Mouse (Mus musculus) embryonic stem cell, embryonic (primary cell): ENCODE measurements at regions not wholly inside any gene's neighbourhood (a gene's known extent, or its start where the extent isn't known, plus 50 kb on each side); places are given as distances from the start of the nearest gene placed in this dataset.

Experiments
- CTCF ChIA-PET, 4 experiments: fragments of 300-600 bp in 2 of 4; fragments of 350-600 bp in 2 of 4; sonication (Branson Sonifier 250); formaldehyde crosslinking; loops; one replicate each; lab custom pipeline; 2022; ENCODE audit warnings: inconsistent platforms in 2 of 4; lab: Charles Lee
- POLR2A ChIA-PET, 4 experiments: fragments of 300-600 bp in 2 of 4; fragments of 350-600 bp in 2 of 4; sonication (Branson Sonifier 250); formaldehyde crosslinking; loops; one replicate each; lab custom pipeline; 2022; ENCODE audit warnings: antibody characterized with exemption in 4 of 4, inconsistent platforms in 1 of 4; lab: Charles Lee

- ChIA-PET POLR2A (interaction anchor here in 3 of 4 experiments (0.6 to 1.5 kb wide), 13 partner anchors 10 to 80 kb away, joined by 3 to 4 read pairs (median 3); partner anchors contain the start of gene Rap1b (in 1 of the 3)), CTCF (interaction anchor here in 3 of 4 experiments (0.6 to 1.3 kb wide), 3 partner anchors 17 to 109 kb away, joined by 3 to 4 read pairs (median 4); no protein-coding TSS in a partner anchor)
These were observed 80.0 kb upstream of the Rap1b start for GRCm38 (mm10) chr10:117925611-117926555.

GRCm38 (mm10) chr10:117928998-117929397 lies 83.2 kb upstream of the Rap1b start:
- ChIA-PET CTCF (interaction anchor here in 1 of 4 experiments (0.8 kb wide), 1 partner anchor 106 kb away, joined by 9 read pairs; no protein-coding TSS in a partner anchor), POLR2A (interaction anchor here in 2 of 4 experiments (0.8 to 0.9 kb wide), 2 partner anchors 23 to 63 kb away, joined by 3 read pairs; no protein-coding TSS in a partner anchor)

GRCm38 (mm10) chr10:117934797-117935196 lies 89.0 kb upstream of the Rap1b start:
- ChIA-PET POLR2A (no interaction called here), CTCF (no interaction called here)

GRCm38 (mm10) chr10:117938717-117939116 lies 92.9 kb upstream of the Rap1b start:
- CTCF ChIA-PET: no interaction called here
- POLR2A ChIA-PET: interaction anchor here in 1 of 4 experiments (0.8 to 2.3 kb wide), 2 partner anchors 12 to 14 kb away, joined by 4 to 12 read pairs; no protein-coding TSS in a partner anchor

GRCm38 (mm10) chr10:117940441-117941265 lies 94.8 kb upstream of the Rap1b start:
- POLR2A ChIA-PET: interaction anchor here in 3 of 4 experiments (1.0 to 2.3 kb wide), 6 partner anchors 11 to 129 kb away, joined by 3 to 12 read pairs (median 3); no protein-coding TSS in a partner anchor
- CTCF ChIA-PET: no interaction called here

GRCm38 (mm10) chr10:117941266-117941651 lies 95.4 kb upstream of the Rap1b start:
- POLR2A ChIA-PET: interaction anchor here in 2 of 4 experiments (1.0 to 1.5 kb wide), 2 partner anchors 22 to 130 kb away, joined by 3 read pairs; no protein-coding TSS in a partner anchor
- CTCF ChIA-PET: no interaction called here

GRCm38 (mm10) chr10:117943702-117944307 lies 98.0 kb upstream of the Rap1b start:
- ChIA-PET POLR2A (no interaction called here), CTCF (no interaction called here)

- ChIA-PET CTCF (interaction anchor here in 1 of 4 experiments (0.7 kb wide), 1 partner anchor 821 kb away, joined by 3 read pairs; no protein-coding TSS in a partner anchor), POLR2A (interaction anchor here in 2 of 4 experiments (0.6 to 1.2 kb wide), 2 partner anchors 140 to 144 kb away, joined by 3 to 7 read pairs; no protein-coding TSS in a partner anchor)
These were observed 101.4 kb upstream of the Rap1b start for GRCm38 (mm10) chr10:117947191-117947590.

- POLR2A ChIA-PET: interaction anchor here in 1 of 4 experiments (1.2 kb wide), 1 partner anchor 141 kb away, joined by 3 read pairs; no protein-coding TSS in a partner anchor
- CTCF ChIA-PET: interaction anchor here in 2 of 4 experiments (0.5 to 0.7 kb wide), 2 partner anchors 343 to 820 kb away, joined by 3 to 6 read pairs; no protein-coding TSS in a partner anchor
These were observed 102.1 kb upstream of the Rap1b start for GRCm38 (mm10) chr10:117947911-117948310.

GRCm38 (mm10) chr10:117952116-117953025 lies 106.5 kb upstream of the Rap1b start:
- ChIA-PET CTCF (interaction anchor here in 2 of 4 experiments (0.6 to 0.7 kb wide), 3 partner anchors 62 to 220 kb away, joined by 3 to 6 read pairs (median 5); no protein-coding TSS in a partner anchor), POLR2A (interaction anchor here in 3 of 4 experiments (0.5 to 2.7 kb wide), 25 partner anchors 9 to 611 kb away, joined by 3 to 12 read pairs (median 4); partner anchors contain the start of genes Mdm1 (in 1 of the 3), Nup107 (in 1 of the 3) and Rap1b (in 1 of the 3))

- ChIA-PET POLR2A (interaction anchor here (0.5 to 2.0 kb wide), 16 partner anchors 8 to 806 kb away, joined by 3 to 6 read pairs (median 3); partner anchors contain the start of genes Mdm1 (in 1 of the 4) and Nup107 (in 1 of the 4)), CTCF (interaction anchor here in 2 of 4 experiments (0.6 to 0.7 kb wide), 2 partner anchors 63 to 213 kb away, joined by 6 to 9 read pairs; no protein-coding TSS in a partner anchor)
These were observed 107.3 kb upstream of the Rap1b start for GRCm38 (mm10) chr10:117953026-117953711.

- ChIA-PET CTCF (interaction anchor here in 1 of 4 experiments (0.7 kb wide), 1 partner anchor 36 kb away, joined by 3 read pairs; no protein-coding TSS in a partner anchor), POLR2A (interaction anchor here in 1 of 4 experiments (0.6 kb wide), 1 partner anchor 161 kb away, joined by 3 read pairs; no protein-coding TSS in a partner anchor)
These were observed 110.5 kb upstream of the Rap1b start for GRCm38 (mm10) chr10:117956174-117956950.

GRCm38 (mm10) chr10:117974706-117975105 lies 128.9 kb upstream of the Rap1b start:
- POLR2A ChIA-PET: interaction anchor here in 1 of 4 experiments (1.2 kb wide), 1 partner anchor 20 kb away, joined by 3 read pairs; no protein-coding TSS in a partner anchor
- CTCF ChIA-PET: interaction anchor here in 1 of 4 experiments (0.6 kb wide), 1 partner anchor 10 kb away, joined by 4 read pairs; no protein-coding TSS in a partner anchor

GRCm38 (mm10) chr10:117975467-117975866 lies 129.6 kb upstream of the Rap1b start:
- POLR2A ChIA-PET: interaction anchor here in 2 of 4 experiments (0.5 to 1.2 kb wide), 2 partner anchors 21 to 137 kb away, joined by 3 read pairs; no protein-coding TSS in a partner anchor
- CTCF ChIA-PET: interaction anchor here in 1 of 4 experiments (0.6 kb wide), 1 partner anchor 747 kb away, joined by 3 read pairs; no protein-coding TSS in a partner anchor
